In genomic region chr19:8569453-8569863, GRCm38 (mm10) we compare ENCODE assay signal across 7 mouse cellular contexts. TPM values are rescaled to one million over a fixed set of nuclear protein-coding genes. Genes with fewer than 3 reads are reported as not detected.
A peak's percentile ranks its signal among the peaks of the same experiment; 100 is the strongest.
DNase-seq lines count a peak whose midpoint lies in the region; ATAC-seq lines count a peak whose summit lies in the region.

No protein-coding gene starts in this region.

- H3K9ac ChIP-seq in lung, embryonic 15.5 days, result 0 out of 2 replicates have a peak overlapping the region, but pooled peaks have one; percentile 24

- H3K36me3 ChIP-seq in lung, embryonic 15.5 days, result no peaks in the 10 kb centered on the region

- 5% methylated on average over 14 of the region's 14 CpGs for WGBS in lung, embryonic 15.5 days

- DNase-seq in lung, adult 18-20 months, result no peak
- peak; percentile 22 for DNase-seq in embryo, embryonic 11.5 days (ENCODE audit: low read depth, low spot score)
- DNase-seq in heart, postnatal 36 days, result peak; percentile 19 to 27
- peak; percentile 35 to 43 for DNase-seq in left cerebral cortex, postnatal 36 days (ENCODE audit: low spot score in 2 of 2)
- peak; percentile 50 for DNase-seq in neural tube, embryonic 10.5 days (ENCODE audit: extremely low spot score, low spot score)
- no peak for DNase-seq in gastrocnemius, adult 8-10 months (ENCODE audit: low spot score in 2 of 2)

- H3K4me1 ChIP-seq in lung, embryonic 15.5 days, result peaks cover 5% of the 10 kb centered on the region; the same call in 1 of the 2 replicates

- no peak for ATAC-seq in lung, embryonic 15.5 days (ENCODE audit: borderline replicate concordance, extremely low read depth, low FRiP score, low TSS enrichment)

- H3K27ac ChIP-seq in lung, embryonic 15.5 days, result no peak overlapping the region

- no peaks in the 10 kb centered on the region for H3K9me3 ChIP-seq in lung, embryonic 15.5 days

- H3K27me3 ChIP-seq in lung, embryonic 15.5 days, result no peaks in the 10 kb centered on the region

- peak overlapping the region; percentile 28 for H3K4me3 ChIP-seq in lung, embryonic 15.5 days

- intact Hi-C loops in heart, postnatal 36 days (cut with DNase I), result no loop called here
- intact Hi-C loops in left cerebral cortex, postnatal 36 days (cut with DNase I), result loop anchor here (2.0 kb wide), 1 partner anchor 113 kb away; no protein-coding TSS in a partner anchor

- peak overlapping the region; percentile 56 for H3K4me2 ChIP-seq in lung, embryonic 15.5 days

RNA-seq across cellular contexts. Expression of gene Slc22a8, which starts 21.6 kb away (rescaled TPM):
- 0.09 and 0.24 TPM in 2 replicates for polyA plus RNA-seq in lung, embryonic 15.5 days (2015; fragmentation: Nextera tagmentation; extraction: Ambion mirVana)
- total RNA-seq in heart, postnatal 36 days (2021), result not detected
- 10 to 100 TPM; 10.7 to 14.3 TPM for total RNA-seq in left cerebral cortex, postnatal 36 days (2021)
- not detected for total RNA-seq in gastrocnemius, adult 8-10 months (2022)

RNA-seq across cellular contexts. Expression of gene Slc22a6, which starts 48.4 kb away (rescaled TPM):
- 0.11 TPM in 2 replicates for polyA plus RNA-seq in lung, embryonic 15.5 days (2015; fragmentation: Nextera tagmentation; extraction: Ambion mirVana)
- not detected for total RNA-seq in heart, postnatal 36 days (2021)
- total RNA-seq in left cerebral cortex, postnatal 36 days (2021), result 1 to 10 TPM; 5.0 to 6.0 TPM
- total RNA-seq in gastrocnemius, adult 8-10 months (2022), result not detected

Comparison
In these comparisons a context has a peak if more than half of its experiments do, and no peak if none do; other contexts are left out.
1. DNase-seq: peak in embryo, embryonic 11.5 days (single experiment), heart, postnatal 36 days (2 of 2), left cerebral cortex, postnatal 36 days (2 of 2) and neural tube, embryonic 10.5 days (single experiment); none in lung, adult 18-20 months (0 of 2) and gastrocnemius, adult 8-10 months (0 of 2).
2. RNA of gene Slc22a8, which starts 21.6 kb away (total RNA-seq): 10.7 to 14.3 TPM in left cerebral cortex, postnatal 36 days; not detected in heart, postnatal 36 days and not detected in gastrocnemius, adult 8-10 months; every median in the first group is over 10 times any median in the second.
3. RNA of gene Slc22a6, which starts 48.4 kb away (total RNA-seq): 5.0 to 6.0 TPM in left cerebral cortex, postnatal 36 days; not detected in heart, postnatal 36 days and not detected in gastrocnemius, adult 8-10 months; every median in the first group is over 4 times any median in the second.